Mouse (Mus musculus) right cerebral cortex, postnatal 25 days (tissue): ENCODE data around the gene Zfp341.
A peak's percentile ranks its signal among the peaks of the same experiment; 100 is the strongest.

Experiments
- DNase-seq: peaks from one replicate; pipeline ENCODE4 v3.0.0; 2022

Gene Zfp341

GRCm38 (mm10) chr2:154613118-154614115 lies at the start of gene Zfp341, which contains the start of gene 4930519P11Rik:
Gene Zfp341 (plus strand): TSS chr2:154613297.
Gene 4930519P11Rik (minus strand): TSS chr2:154613437.
- DNase-seq, result peak; percentile 88

DNA sequence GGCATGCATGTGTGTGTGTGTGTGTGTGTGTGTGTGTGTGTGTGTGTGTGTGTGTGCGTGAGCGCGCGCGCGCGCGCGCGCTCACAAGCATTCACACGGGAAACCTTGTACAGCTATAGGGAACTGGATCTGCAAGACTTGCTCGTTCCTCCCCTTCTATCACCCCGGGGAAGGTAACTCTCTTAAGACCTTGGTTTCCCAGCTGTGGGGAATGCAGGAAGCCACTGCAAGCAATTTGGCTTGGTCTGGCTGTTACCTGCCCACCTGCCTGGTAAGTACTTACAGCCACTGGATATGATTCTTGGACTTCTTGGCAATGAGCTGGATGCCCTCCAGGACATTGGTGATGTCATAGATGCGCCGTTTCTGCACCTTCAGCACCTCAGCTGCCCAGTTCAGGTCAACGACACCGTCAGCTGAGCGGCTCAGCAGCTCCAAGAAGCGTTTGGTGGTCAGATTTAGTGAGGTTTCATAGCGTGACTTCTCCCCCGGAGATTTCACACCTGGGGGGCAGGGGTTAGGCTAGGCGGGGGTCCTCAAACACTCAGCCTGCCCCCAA lies 49.4 kb upstream of the Zfp341 start:
- DNase-seq, result no peak

DNA sequence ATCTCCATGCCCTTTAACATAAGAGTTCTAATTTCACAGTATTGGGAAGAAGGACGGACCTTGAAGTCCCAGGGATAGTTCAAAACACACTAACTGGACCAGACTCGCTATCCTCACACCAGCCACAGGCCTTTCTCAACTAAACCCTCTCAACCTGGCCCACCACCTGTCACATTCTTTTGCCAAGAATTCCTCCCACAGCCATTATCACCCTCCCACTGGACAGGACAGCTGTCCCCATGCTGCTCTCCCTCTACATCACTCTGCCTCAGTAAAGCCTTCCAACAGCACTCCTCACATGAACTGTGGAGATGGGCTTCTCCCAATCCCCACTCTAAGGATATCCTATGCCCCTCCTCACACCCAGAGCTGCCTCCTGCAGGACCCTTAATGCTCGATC lies 47.5 kb upstream of the Zfp341 start:
- DNase-seq, result no peak

DNA sequence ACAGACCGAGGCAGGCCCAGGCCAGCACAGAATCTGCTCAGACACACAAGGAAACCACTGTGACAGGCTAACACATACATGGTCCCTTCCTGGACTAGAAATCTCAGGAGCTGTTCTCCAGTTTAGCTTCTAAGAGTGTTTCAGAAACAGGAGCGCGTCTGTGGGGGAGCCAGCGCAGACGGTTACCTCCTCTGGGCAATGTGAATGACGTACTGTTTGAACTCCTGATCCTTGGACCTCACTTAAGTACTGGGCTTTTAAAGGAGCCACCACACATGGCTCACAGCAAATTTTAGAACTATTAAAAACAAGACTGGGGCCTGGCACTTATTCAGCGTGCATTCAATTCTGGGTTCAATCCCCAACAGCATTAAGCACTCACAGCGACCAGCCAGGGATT lies 46.5 kb upstream of the Zfp341 start:
- no peak for DNase-seq

GRCm38 (mm10) chr2:154567766-154568165 lies 45.3 kb upstream of the Zfp341 start:
- DNase-seq, result no peak

- peak; percentile 2 for DNase-seq
Observed at GRCm38 (mm10) chr2:154568329-154569070, 44.6 kb upstream of the Zfp341 start.

- peak; percentile 78 for DNase-seq
Observed at GRCm38 (mm10) chr2:154569071-154569748, 43.9 kb upstream of the Zfp341 start.

GRCm38 (mm10) chr2:154569836-154570286 lies 43.2 kb upstream of the Zfp341 start, which contains the start of gene E2f1:
Gene E2f1 (minus strand): TSS chr2:154569892.
- peak; percentile 95 for DNase-seq

DNA sequence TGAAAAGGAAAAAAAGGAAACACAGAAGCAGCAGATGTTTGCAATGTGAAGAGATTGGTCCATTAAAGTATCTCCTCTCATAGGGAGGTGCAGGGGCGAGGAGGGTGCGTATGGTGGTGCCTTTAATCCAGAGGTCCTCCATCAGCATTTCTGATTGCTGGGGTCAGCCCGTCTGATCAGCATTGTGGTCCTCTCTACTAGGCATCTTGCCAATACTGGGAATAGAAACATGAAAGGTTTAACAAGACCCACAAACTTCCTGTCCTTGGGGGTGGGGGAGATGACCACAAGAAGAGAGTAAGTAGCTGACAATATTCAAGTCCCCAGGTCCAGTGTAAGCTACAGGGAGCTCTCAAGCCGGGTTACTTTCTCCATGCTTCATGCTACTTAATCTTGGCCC lies 42.4 kb upstream of the Zfp341 start:
- DNase-seq, result peak; percentile 1

- DNase-seq, result no peak
Observed at GRCm38 (mm10) chr2:154571266-154571665, 41.8 kb upstream of the Zfp341 start.

- DNase-seq, result no peak
Observed at GRCm38 (mm10) chr2:154571976-154572375, 41.1 kb upstream of the Zfp341 start.

GRCm38 (mm10) chr2:154572996-154573395 lies 40.1 kb upstream of the Zfp341 start:
- DNase-seq, result no peak

DNA sequence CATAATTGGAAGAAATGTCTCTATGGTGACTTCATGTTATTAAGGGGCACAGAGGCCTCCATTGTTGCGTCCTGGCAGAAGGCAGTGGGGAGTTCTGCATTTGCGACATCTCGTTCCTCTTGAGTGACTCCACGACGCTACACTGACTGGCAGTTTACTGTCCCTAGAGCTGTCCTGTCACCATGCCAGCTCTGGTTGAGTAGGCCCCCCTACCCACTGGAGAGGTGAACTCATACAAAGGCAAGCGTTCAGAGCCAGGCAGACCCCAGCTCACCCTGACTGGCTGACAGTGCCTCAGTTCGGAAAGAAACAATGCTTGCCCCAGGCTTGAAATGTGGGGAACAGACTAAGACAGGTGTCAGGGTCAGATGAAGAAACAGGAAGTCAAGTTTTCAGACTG lies 38.8 kb upstream of the Zfp341 start:
- no peak for DNase-seq

GRCm38 (mm10) chr2:154576876-154577743 lies 36.0 kb upstream of the Zfp341 start:
- no peak for DNase-seq

DNA sequence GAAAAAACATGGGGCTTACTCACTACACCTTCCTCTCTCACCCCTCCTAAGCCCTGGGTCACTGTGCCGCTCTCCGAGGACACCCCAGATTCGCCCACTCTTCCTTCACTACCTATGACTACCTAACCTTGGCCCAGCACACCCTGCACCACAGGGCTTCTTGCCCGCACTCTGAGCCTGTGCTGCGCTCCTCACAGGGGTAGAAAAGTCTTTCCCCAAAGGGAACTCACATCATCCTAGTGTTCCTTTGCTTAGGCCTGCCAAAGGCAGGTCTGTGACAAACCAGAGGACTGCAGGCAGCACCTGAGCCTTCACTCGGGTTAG lies 35.4 kb upstream of the Zfp341 start:
- DNase-seq, result no peak

- no peak for DNase-seq
Observed at GRCm38 (mm10) chr2:154580586-154580985, 32.5 kb upstream of the Zfp341 start.

- no peak for DNase-seq
Observed at GRCm38 (mm10) chr2:154581421-154581820, 31.7 kb upstream of the Zfp341 start.

DNA sequence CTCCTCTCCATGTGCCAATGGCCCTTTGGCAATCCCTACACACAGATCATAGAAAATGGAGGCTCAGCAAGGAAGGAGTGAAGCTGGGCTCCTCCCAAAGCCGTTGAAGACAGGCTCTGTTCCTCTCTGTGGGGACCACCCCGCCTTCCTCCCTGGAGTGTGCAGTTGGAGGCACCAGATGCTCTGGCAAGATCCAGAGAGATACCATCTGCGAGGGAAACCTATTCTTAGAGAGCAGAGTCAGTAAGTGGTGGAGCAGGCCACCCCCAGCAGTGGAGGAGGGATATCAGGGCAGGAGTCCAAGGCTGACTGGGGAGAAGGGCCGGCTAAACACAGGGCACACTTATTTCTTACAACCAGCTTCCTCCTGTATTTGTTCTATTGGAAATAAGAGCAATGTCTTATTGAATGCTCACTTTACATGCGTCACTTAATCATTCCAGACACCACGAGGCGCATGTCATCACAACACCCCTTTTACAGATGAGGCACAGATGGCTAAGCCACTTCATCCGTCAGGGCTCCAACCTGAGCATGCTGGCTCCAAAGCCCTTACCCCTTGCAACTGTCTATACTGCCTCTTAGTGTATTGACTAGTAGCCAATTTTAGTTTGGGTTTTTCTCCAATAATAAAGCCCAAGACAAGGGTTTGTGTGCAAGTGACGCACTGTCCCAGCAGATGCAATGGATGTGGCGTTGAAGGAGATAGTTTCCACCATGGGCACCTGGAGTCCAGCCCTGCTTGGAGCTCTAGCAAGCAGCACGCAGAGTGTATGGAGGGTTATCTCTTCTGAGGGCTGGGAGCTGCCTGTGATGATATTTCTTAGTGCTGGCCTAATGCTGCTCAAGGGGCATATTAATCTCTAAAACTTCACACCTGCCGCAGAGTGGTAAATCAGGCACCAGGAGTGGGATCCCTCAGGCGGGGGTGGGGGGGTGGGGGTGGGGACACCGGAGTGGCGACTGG lies 28.9 kb upstream of the Zfp341 start:
- peak; percentile 93 for DNase-seq

DNA sequence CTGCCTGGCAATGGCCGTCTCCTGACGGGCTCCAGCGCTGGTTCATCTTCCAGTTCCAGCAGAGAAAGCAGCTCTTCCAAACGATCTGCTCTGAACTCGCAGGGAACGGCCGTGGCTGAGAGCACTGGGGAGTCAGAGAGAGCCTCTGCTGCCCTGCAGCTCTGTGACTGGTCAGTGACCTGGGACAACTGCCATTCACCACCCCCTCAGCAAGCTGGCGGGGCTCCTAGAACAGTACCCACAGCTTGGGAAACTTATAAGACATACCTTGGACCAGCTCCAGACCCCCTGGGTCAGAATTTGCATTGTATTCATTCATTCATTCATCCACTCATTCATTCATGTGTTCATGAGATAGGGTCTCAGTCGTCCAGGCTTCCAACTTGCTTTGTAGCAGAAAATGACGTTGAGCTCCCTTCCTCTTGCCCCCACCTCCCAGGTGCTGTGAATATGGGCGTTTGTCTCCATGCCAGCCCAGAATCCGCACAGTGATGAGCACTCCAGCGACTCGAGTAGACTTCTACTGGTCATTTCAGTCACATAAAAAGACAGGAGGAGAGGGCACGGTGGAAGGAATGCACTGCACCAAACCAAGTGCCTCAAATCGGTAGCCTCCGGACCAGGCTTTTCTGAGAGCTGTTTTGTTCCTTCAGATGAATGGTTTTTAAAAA lies 28.0 kb upstream of the Zfp341 start:
- DNase-seq, result no peak

DNA sequence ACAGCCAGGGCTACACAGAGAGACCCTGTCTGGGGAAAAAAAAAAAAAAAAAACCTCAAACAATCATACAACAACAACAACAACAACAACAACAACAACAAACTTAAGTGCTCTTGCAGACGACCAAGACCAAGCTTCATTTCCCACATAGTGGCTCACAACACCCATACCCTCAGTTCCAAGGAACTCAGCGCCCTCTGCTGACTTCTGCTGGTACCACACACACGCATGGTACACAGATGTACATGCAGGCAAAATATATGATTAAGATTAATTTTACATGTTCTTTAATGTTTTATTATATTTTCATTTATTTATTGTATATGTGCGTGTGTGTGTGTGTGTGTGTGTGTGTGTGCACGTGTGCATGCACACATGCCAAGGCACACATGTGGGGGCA lies 26.7 kb upstream of the Zfp341 start:
- no peak for DNase-seq
